In genomic region chr10:19884409-19884808, GRCm38 (mm10) we compare ENCODE assay signal across 19 mouse cellular contexts. TPM values are rescaled to one million over a fixed set of nuclear protein-coding genes. Genes with fewer than 3 reads are reported as not detected.
"Had no signal": no experiment of that assay in that cellular context is flagged by ENCODE, and none has a peak within 500 bp of the region (broad histone marks: within the 10 kb centered on the region; RNA-seq: fewer than 3 reads in every experiment).

No protein-coding gene starts in this region.

- H3K9me3 ChIP-seq: limb, embryonic 10.5 days; limb, embryonic 13.5 days; liver, embryonic 12.5 days; liver, embryonic 15.5 days; lung, embryonic 15.5 days; megakaryocyte, embryonic 14.5 days; midbrain, embryonic 10.5 days; midbrain, embryonic 13.5 days had no signal

- H3K27ac ChIP-seq: limb, embryonic 10.5 days; limb, embryonic 13.5 days; liver, embryonic 12.5 days; liver, embryonic 15.5 days; lung, embryonic 15.5 days; macrophage; midbrain, embryonic 10.5 days; midbrain, embryonic 13.5 days had no signal

- H3K4me3 ChIP-seq: limb, embryonic 10.5 days; limb, embryonic 13.5 days; liver, embryonic 12.5 days; liver, embryonic 15.5 days; lung, embryonic 15.5 days; megakaryocyte, embryonic 14.5 days; midbrain, embryonic 10.5 days; midbrain, embryonic 13.5 days had no signal

- ATAC-seq: liver, embryonic 12.5 days; midbrain, embryonic 13.5 days had no signal

- H3K27me3 ChIP-seq: limb, embryonic 13.5 days; liver, embryonic 12.5 days; liver, embryonic 15.5 days; lung, embryonic 15.5 days; megakaryocyte, embryonic 14.5 days; midbrain, embryonic 13.5 days had no signal

- H3K4me1 ChIP-seq: limb, embryonic 10.5 days; limb, embryonic 13.5 days; lung, embryonic 15.5 days; midbrain, embryonic 10.5 days; midbrain, embryonic 13.5 days had no signal

- H3K9ac ChIP-seq: limb, embryonic 13.5 days; liver, embryonic 12.5 days; liver, embryonic 15.5 days; lung, embryonic 15.5 days; midbrain, embryonic 13.5 days had no signal

- DNase-seq: kidney, adult 18-20 months; kidney, adult 9 months; kidney, postnatal 14 days; kidney, postnatal 4 days; liver; lung, adult 18-20 months; lung, postnatal 14 days; thymus, adult 18-20 months; thymus, postnatal 4 days had no signal

- H3K4me2 ChIP-seq: limb, embryonic 13.5 days; liver, embryonic 12.5 days; liver, embryonic 15.5 days; lung, embryonic 15.5 days; midbrain, embryonic 13.5 days had no signal

RNA-seq across cellular contexts. Expression of gene Slc35d3, which starts 33.1 kb away (rescaled TPM):
- polyA plus RNA-seq: testis, adult 2 months had no signal
